Mouse (Mus musculus) heart, postnatal 0 days (tissue): ENCODE data around the gene Hoxd4.

Experiments used
- CTCF ChIP-seq: IDR thresholded peaks from 2 replicates; pipeline ENCODE4 v1.5.1; 2016; ENCODE audit warnings: antibody characterized with exemption, control low read depth, low read depth
- EP300 ChIP-seq: IDR thresholded peaks from 2 replicates; pipeline ENCODE4 v1.6.1; 2016; ENCODE audit warnings: antibody characterized with exemption, low read depth

DNA sequence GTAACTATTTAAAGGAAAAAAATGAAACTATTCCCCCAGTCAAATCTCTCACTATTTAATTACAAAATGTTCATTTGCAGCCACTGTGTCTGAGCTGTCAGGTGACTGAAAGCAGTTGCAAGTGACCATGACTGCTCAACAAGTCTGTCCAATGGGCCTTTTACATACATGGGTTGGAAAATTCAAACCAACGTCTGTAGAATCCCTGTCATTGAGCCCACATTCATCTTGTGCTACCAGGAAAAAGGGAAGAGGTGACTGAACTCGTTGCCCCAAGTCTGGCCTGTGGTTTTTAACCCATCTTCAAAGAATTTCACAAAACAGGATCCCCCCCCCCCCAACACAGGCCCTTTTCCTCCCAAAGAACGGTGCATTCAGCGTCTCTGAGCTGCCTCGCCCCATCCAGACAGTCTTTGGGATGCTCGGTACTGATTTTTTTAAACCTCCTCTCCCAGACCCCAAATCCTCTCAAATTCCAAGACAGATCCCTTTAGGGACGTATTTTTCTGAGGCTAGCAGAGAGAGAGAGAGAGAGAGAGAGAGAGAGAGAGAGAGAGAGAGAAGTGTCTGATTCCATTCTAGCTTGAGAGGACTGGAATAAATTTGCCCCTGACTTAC, 15.8 kb upstream of the Hoxd4 start:
- TF ChIP-seq EP300 (no peak), CTCF (no peak)
